Mouse (Mus musculus) left cerebral cortex, adult 18-20 months (tissue): ENCODE measurements around the gene Camp. TPM values are rescaled to one million over a fixed set of nuclear protein-coding genes. Genes with fewer than 3 reads are reported as not detected.
A peak's percentile ranks its signal among the peaks of the same experiment; 100 is the strongest.

Source experiments
- DNase-seq, 2 experiments: peaks; one replicate each; pipeline ENCODE4 v3.0.0; 2021 to 2022; ENCODE audit warnings: low spot score in 2 of 2, mixed read lengths in 1 of 2
- long read RNA-seq, 2 experiments: library from polyadenylated mRNA; stranded (forward); transcript quantifications; one replicate each; pipeline ENCODE4 v2.0.0; 2021
- total RNA-seq, 2 experiments: library from RNA; stranded (reverse); gene quantifications; 2 replicates each; pipeline ENCODE4 v1.2.3; 2021

Gene Camp
- under 1 TPM in 1 of 2 experiments, not detected in 1; 0.51 TPM for total RNA-seq
- long read RNA-seq, experiment 1, result 0 reads
- long read RNA-seq, experiment 2, result 0 reads

DNA sequence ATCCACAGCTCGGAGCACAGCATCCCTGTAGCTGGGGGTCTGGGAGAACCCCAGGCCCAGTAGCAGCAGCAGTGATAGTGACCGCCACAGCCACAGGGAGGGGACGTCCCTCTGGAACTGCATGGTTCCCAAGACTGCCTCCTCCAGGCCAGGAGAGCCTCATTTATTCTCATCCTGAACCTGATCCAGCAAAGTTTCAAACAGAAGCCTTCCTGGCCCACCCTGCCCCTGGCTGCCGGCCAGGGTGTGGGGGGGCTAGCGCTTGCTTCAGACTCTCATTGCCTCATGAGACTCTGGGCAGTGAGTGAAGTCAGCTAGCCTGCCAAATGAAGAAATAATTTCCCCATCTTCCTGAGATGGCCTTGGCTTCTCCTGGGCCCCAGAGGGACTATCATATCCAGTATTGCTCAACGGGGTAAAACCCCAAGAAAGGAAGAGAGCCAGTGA, at the start of gene Camp:
TSS of gene Camp (minus strand) at position 306 of the 447 bp plus-strand sequence.
- DNase-seq, result no peak

DNA sequence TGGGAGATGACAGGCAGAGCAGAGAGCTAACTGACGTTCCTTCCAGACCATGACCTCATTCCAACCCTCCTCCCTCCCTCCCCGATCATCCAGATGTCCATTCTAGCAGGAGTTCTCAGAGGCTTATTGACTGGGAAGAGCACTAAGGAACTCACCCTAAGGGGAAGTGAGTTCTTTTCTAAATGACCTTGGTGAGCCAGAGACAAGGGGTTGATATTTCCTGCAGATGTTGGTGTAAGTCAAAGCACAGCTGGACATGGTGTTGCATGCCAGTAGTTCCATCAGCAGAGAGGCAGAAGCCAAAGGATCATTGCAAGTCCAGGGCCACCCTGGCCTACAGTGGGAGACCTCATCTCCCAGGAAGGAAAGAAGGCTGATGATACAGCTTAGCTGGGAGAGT, 48.6 kb upstream of the Camp start:
- no peak for DNase-seq

DNA sequence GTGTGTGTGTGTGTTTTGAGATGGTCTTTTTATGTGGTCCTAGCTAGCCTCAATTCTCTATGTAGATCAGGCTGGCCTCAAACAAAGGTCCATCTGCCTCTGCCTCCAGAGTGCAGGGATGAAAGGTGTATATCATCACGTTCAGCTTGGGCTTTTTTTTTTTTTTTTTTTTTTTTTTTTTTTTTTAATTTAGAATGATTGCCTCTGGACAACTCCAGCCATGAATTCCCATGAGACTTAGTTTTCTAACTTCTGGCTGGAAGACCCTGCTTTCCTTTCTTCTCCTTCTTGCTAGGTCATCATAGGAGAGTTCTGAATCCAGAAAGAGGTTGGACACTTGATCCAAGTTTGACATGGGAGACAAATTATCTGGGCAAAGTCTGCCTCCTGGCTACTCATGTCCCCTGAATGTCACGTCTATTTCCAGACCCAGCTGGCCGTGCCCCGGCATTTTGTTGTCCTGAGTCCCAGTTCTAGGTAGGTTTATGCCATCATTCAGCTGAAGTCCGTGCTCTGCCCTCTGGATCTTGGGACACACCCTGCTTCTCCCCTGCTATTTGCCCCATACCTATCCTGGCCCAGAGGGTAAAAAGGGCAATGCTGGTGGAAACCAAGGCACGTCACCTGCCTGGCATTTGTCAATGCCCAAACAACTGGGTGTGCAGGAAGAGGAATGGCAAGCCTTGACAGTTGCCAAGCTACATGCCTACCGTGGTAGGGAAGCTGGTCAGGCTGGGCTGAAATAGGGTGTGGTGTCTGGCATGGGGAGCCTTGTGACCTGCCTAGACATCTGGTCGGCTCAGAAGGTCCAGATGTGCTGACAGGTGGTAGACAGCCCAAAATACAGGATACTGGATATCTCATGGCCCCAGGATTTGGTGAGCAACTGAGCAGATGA, 47.1 kb upstream of the Camp start:
- DNase-seq, result no peak

DNA sequence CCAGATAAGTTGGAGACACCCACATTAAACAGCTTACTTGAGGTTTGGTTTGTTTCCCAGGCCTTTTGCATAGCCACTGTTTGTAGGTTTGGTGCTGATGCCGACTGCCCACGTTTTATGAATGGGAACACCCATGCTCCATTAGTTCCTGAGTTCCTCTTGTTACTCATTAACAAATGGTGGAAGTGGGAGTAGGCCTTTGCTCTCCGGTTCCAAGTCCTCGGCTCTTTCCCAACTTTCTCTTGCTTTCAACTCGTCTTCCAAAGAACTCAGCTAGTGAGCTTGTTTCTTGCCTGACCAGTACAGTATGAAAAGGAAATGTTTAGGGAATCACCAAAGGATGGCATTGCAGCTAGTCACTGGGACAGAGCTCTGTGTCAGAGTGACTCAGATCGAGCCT, 46.2 kb upstream of the Camp start:
- DNase-seq, result no peak

DNA sequence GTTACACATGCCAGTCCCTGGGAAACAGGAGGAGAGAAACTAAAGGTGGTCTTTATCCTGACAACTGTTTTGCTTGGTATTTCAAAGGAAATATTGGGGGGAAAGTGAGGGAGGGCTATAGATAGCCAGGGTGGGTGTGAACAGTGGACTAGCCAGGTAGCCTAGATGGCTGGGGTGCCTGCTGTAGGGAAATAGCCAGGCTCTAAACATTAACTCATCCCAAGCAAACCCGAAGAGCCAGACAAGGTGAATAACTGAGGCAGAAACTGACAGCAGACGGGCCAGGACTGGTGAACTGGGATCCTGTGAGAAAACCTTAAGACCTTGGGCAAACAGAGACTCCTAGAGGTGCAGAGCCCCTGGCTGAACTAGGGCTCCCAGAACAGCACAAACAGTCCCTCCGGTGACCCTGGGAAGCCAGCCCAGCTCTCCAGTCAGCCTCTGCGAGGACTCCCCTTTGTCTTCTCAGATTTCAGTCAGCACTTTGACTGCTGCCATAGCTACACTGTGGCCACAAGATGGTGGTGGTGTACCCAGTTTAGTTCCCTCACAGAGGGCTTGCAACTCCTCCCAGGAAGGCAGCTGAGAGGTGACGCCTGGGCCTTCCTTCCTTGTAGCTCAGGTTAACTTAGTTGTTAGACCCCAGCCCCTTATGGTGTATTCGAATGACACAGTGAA, 45.1 kb upstream of the Camp start:
- DNase-seq, result peak; percentile 75 to 77

DNA sequence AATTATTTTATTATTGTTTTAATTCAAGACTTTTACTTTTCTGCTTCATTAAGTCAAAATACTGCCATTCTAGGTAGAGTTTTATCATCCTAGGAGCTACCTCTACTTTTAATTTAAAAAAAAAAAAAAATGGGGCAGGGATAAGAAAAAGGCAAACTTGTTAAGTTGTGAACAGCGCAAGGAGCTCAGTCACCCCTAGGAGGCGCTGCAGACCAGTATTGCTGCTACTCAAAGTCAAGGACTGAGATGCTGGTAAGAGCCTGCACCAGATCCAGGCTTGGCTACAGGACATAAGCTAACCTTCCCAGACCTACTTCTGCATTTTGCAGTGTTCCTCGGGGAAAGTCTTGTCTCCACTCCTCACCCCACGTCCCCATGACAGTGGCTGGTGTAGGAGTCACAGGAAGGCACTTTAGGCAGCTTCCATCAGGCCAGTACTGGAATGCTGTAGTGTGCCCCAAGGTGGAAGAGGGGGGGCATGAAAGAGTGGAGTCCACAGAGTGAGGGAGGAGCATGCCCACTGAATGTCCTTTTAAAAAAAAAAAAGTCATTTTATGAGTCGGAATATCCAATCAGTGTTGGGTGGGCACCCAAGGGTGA, 43.3 kb upstream of the Camp start:
- peak; percentile 71 to 89 for DNase-seq

DNA sequence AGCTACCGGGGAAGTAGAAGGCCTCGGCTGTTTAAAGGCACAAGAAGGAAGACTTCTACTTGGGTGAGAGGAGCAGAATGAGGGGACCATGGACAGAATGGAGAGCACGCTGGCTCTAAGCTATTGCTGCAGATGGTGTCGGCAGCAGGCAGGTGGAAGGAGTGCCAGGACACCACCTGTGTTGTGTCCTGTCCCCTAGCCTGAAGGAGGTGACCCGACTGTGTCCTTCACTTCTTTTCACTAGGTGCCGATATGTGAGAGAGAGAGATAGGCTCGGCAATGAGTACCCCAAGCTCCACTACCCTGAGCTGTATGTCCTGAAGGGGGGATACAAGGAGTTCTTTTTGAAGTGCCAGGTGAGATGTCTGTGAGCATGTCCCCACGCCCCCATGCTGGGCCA, 42.1 kb upstream of the Camp start:
- DNase-seq, result no peak

DNA sequence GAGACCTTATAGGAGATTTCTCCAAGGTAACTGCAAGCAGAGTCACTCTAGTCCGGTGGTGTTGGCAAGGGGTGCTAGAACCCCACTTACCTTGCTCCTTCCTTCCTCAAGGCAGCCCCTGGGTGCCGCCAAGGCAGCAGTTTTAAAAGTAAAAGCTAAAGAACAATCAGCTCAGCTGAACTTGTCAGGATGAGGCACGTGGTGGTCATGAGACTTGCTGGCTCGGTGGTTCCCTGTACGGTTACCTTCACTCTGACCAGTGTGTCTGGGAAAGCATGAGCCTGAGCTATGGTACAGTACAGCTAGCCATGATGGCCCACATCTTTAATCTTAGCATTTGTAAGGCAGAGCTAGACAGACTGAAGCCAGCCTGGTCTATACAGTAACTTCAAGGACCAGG, 37.9 kb upstream of the Camp start:
- DNase-seq, result no peak

DNA sequence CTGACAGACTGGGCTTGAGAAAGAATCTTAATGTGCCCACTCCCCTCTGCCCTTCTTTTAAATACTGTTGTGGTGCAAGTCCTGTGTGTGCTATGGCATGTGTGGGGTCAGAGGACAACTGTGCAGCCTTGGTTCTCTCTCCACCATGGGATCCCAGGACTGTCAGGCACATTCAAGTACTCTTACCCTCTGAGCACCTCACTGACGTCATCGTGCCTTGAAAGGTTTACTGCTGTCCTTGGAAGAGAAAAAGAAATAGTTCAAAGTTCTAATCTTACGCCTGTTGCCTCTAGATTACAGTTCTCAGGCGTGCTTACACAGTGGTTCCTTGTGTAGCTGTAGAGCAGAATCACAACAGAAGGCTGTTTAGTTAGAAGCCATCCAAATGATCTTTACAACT, 36.8 kb upstream of the Camp start:
- no peak for DNase-seq

DNA sequence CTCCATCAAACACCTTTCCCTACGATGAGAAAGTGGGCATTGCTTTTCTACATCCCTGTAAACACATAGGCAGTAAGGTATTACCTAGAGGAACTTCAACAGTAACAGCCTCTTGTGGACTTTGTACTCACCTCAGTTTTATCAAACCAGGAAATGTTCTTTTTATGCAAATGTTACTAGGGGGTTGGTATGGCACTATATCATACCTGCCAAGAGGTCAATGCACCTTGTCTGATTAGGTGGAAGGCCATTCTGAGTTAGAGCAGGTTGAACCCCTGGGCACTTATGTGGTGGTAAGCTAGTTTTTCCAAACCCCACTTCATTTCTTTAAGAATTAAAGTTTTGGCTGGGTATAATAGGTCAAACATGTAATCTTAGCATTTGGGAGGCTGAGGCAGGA, 29.9 kb upstream of the Camp start:
- no peak for DNase-seq

DNA sequence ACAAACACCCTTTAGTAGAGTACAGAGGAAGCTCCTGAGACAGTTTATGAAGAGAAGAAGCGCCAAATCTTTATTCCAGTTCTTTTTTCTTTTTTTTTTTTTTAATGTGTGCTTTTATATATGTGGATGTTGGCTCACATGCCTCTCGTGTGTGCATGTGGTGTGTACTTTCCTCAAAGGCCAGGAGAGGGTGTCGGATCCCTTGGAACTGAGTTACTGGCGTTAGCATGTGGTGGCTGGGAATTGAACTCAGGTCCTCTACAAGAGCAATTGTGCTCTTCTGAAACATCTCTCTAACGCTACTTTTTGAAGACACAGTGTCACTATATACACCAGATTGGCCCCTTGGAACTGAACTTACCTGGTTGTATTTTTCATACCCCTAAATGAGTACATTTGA, 28.2 kb upstream of the Camp start:
- DNase-seq, result no peak

DNA sequence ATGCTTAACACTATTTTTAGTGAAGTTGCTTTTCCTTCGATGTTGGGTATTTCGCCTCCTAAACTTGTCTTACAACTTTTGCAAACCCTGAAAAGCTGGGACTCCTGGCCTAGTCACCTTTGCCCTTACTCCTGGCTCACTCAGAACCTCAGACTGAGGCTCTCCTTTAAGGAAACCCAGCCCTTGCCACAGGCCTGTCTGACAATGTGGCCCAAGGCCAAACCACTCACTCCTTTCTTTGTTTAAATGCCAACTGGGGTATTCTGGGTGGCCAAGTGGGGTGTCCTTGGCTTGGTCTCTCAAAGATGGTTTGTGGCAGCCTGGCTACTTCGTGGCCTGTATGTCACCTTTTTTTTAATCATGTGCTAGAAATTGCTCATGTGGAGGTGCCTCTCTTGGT, 27.3 kb upstream of the Camp start:
- no peak for DNase-seq

DNA sequence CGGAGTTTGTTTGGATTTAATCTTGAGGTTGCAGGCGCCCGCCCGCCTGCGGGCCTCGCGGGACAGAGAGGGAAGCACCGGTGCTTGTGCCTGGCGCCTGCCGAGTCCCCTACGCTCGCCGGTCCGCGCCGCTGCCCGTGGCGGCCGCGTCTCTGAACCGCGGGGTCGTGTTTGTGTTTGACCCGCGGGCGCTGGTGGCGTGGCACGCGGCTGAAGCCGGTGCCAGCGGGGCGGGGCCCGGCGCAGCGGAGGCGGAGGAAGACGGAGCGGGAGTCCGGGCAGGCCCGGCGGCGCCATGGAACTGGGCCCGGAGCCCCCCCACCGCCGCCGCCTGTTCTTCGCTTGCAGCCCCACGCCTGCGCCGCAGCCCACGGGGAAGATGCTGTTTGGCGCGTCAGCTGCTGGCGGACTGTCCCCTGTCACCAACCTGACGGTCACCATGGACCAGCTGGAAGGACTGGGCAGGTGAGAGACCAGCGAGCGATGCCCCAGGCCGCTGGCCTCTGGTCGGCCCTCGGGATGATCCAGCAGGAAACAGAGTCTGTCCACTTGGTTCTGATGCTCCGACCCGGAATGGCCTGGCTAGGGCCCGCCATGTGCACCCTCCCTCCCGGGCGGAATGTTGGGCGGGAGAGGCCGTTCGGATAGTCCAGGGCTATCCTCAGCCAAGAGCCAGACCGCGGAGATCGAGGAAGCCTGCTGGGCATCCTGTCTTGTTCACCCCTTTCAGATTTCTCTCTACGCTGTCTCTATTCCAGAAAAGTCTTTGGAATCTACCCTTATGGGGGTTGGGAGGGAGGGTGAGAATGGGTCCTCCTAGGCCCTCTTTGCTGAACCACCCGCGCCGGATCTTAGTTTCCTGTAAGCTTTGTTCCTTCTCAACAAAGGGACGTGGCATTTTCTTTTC, 26.5 kb upstream of the Camp start:
- peak; percentile 15 to 52 for DNase-seq

DNA sequence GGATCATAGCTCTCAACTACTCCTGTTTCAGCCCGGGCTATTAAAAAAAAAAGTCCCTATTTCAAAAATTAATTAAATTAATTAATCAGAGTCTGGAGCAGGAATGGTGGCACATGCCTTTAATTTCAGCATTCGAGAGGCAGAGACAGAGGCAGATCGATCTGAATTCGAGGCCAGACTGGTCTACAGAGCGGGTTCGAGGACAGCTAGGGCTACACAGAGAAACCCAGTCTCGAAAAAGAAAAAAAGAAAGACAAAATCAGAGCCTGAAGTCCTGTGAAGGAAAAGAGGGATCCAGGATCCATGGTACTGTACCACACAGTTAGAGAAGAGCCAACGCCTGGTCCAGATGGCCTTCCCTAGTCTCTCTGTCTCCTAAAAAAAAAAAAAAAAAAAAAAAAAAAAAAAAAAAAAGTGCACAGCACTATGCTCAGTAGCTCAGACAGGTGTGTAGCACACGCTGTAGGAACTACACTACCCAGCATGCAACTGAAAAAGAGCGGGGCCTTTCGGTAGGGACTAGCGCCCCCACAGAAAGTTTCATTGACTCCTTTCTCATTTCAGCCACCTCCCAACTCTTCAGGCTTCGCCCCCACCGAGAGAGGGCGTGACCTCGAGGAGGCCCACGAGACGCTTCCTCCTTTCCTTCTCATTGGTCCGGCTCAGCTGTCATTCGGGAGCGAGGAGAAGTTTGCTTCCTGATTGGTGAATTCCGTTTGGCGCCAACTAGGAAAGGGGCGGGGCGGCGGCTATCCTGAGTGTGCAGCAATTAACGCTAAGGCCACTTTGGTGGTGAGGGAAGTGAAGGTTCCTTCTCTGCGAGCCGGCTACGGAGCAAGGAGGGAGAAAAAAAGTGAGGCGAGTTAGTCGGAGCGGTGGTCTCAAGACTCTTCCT, 25.6 kb upstream of the Camp start, which contains the start of gene Cdc25a:
TSS of gene Cdc25a (plus strand) at position 783 of the 895 bp plus-strand sequence.
- DNase-seq, result peak; percentile 95 to 96

DNA sequence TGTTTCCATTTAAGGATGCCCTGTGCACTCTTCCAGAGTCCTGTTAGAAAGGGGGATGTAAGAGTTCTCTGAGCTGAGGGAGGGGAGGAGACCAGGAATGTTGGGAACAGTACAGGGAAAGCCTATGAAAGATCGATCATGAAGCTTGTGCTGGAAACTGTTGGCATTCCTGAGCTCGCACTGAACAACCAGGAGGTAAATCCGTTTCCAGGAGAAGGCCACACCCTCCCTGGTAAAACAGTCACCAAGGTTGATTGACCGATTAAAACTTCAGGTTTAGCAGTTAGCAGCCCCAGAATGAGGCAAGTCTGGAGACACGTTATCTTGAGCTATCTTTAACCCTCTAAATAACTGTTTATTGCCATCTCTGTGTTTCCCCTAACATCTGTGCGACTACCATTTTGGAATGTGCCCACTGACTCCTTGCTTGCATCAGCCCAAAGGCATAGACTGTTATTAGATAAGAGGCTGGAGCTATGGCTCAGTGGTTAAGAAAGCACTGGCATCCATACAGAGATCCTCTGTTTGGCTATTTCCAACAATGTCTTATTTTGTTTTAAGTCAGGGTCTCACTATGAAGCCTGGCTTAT, 21.7 kb upstream of the Camp start:
- DNase-seq, result no peak

DNA sequence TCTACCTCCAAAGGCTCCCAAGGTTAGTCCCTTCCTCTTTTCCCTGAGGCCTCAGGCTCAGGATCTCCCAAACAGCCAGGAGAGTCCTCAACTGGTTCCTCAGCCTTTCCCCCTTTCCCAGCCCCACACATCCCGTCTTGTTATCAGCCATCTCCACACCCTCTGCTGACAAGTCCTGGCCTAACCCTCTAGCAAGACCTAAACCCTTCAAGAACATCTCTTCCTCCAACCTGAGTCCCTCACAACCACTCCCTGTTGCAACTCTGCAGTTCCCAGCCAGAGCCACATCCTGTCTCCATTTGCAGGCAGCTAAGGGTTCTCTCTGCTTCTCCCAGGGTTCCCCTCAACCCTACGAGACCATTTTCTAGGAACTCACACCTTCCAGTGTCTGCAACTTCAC, 16.8 kb upstream of the Camp start:
- no peak for DNase-seq

DNA sequence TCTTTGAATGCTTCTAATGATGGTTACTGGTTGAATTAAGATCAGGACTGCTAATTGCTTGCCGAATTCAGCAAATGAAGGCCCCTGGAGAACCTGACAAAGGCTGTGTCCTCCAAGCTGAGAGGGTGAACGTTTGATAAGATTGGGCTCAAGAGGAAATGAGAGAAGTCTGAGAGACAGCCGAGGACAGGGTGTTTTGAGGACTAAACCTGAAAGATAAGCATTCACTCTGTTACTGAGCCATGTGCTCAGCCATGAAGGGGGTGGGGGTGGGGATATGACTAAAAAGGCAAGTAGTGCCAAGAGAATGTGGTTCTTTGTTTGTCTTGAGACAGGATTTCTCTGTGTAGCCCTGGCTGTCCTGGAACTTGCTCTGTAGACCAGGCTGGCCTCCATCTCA, 13.7 kb upstream of the Camp start:
- DNase-seq, result no peak

DNA sequence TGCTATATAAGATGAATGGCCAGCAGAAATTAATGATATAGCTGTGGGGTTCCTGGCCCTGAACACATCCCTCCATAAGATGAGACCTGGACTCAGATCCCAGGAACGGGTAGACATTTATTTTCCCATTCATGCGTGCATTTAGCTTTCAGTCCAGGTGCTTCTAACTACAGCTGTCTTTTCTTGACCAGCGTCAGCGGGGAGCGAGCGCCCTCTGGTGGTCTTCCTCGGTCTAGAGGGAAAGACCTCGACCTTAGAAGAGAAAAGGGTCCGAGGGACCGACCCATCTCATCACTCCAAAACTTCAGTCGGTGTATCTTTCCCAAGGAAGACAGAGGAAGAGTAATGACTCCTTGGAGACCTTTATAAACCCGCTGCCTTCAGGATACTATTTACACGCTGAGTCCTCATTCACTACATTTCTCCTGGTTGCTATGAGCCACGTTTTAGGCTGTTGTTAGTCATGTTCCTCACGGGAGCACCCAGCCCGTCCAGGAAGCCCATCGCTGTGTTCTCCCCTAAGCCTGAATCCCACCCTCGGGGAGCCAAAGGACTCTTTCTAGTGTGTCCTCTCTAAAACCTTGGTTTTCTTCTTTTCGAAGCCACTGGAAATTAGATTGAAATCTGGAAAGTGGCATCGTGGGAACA, 13.1 kb upstream of the Camp start:
- peak; percentile 76 to 86 for DNase-seq

DNA sequence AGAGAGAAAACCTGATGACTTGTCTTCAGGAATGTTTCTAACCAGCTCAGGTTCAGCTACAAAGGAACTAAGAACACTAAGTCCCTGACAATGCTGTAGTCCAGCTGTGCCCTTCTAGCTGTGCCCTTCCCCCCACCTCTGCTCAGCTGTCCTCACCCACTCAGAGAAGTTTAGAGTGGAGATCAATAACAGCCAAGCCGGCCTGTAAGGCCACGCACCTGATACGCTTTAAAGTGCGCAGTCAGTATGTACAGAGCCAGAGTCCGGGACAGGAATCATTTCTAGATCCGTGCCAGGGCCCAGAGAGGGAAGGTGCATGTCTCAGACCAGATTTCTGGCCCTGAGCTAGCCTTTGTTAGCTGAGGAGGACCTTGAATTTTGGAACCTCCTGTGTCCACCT, 6.5 kb upstream of the Camp start:
- no peak for DNase-seq
